Mouse (Mus musculus) fibroblast of lung, adult 2 months (primary cell): ENCODE measurements at regions not wholly inside any gene's neighbourhood (a gene's known extent, or its start where the extent isn't known, plus 50 kb on each side); places are given as distances from the start of the nearest gene placed in this dataset.

Experiments used
- DNase-seq: peaks from one replicate; pipeline ENCODE4 v3.0.0-alpha.2; 2011; ENCODE audit warnings: low read depth

- DNase-seq = no peak
Observed at GRCm38 (mm10) chr12:5551901-5552300, 176.4 kb upstream of the Klhl29 start.

GRCm38 (mm10) chr12:5549796-5550195 is 174.3 kb upstream of the Klhl29 start:
- DNase-seq = no peak

GRCm38 (mm10) chr12:5547698-5548097 is 172.2 kb upstream of the Klhl29 start:
- no peak for DNase-seq

- no peak for DNase-seq
Observed at GRCm38 (mm10) chr12:5542701-5543100, 167.2 kb upstream of the Klhl29 start.

GRCm38 (mm10) chr12:5496299-5496698 is 120.8 kb upstream of the Klhl29 start:
- DNase-seq = no peak

GRCm38 (mm10) chr12:5494657-5495512 is 119.4 kb upstream of the Klhl29 start:
- DNase-seq = peak; percentile 28

- no peak for DNase-seq
Observed at GRCm38 (mm10) chr12:5464250-5464899, 88.9 kb upstream of the Klhl29 start.

- DNase-seq = no peak
Observed at GRCm38 (mm10) chr12:5453157-5453556, 77.7 kb upstream of the Klhl29 start.

- peak; percentile 17 for DNase-seq
Observed at GRCm38 (mm10) chr12:5443730-5444129, 68.2 kb upstream of the Klhl29 start.

GRCm38 (mm10) chr12:5443091-5443531 is 67.6 kb upstream of the Klhl29 start:
- DNase-seq = no peak

GRCm38 (mm10) chr12:5442679-5443078 is 67.2 kb upstream of the Klhl29 start:
- no peak for DNase-seq

- DNase-seq = no peak
Observed at GRCm38 (mm10) chr12:5440482-5440881, 65.0 kb upstream of the Klhl29 start.

GRCm38 (mm10) chr12:5435876-5436275 is 60.4 kb upstream of the Klhl29 start:
- no peak for DNase-seq

- DNase-seq = no peak
Observed at GRCm38 (mm10) chr12:5434060-5434459, 58.6 kb upstream of the Klhl29 start.

- DNase-seq = no peak
Observed at GRCm38 (mm10) chr12:5432688-5433087, 57.2 kb upstream of the Klhl29 start.

GRCm38 (mm10) chr12:5428733-5429132 is 53.3 kb upstream of the Klhl29 start:
- DNase-seq = no peak
